Mouse (Mus musculus) midbrain, embryonic 10.5 days (tissue): ENCODE data around the gene Ube2d2b. TPM values are rescaled to one million over a fixed set of nuclear protein-coding genes. Genes with fewer than 3 reads are reported as not detected.

Experiments
- DNase-seq: peaks from one replicate; pipeline ENCODE4 v3.0.0-alpha.2; 2017; ENCODE audit warnings: low spot score
- H3K27ac ChIP-seq: fragments of 300-500 bp; sonication (generic); replicated peaks from 2 replicates; pipeline ENCODE4 v1.5.1; 2016; ENCODE audit warnings: mild to moderate bottlenecking
- H3K27me3 ChIP-seq: fragments of 300-500 bp; sonication (generic); 2 replicates; pipeline ENCODE4 v1.6.1; 2016; ENCODE audit warnings: low read depth, mild to moderate bottlenecking; ENCODE audit not compliant: poor library complexity, severe bottlenecking
- H3K36me3 ChIP-seq: fragments of 300-500 bp; sonication (generic); 2 replicates; pipeline ENCODE4 v1.6.1; 2016; ENCODE audit warnings: mild to moderate bottlenecking, moderate library complexity
- H3K4me1 ChIP-seq: fragments of 300-500 bp; sonication (generic); 2 replicates; pipeline ENCODE4 v1.6.1; 2016
- H3K4me3 ChIP-seq: fragments of 300-500 bp; sonication (generic); 2 replicates; pipeline ENCODE4 v1.5.1; 2016; ENCODE audit warnings: mild to moderate bottlenecking, moderate library complexity
- H3K9me3 ChIP-seq: fragments of 300-500 bp; sonication (generic); replicated peaks from 2 replicates; pipeline ENCODE4 v1.6.1; 2016; ENCODE audit warnings: mild to moderate bottlenecking
- WGBS: fragments of 180-500 bp; shearing (Covaris S2); methylation state at CpG from one replicate; pipeline ENCODE4 v1.1.7; 2016; 5-methylcytosine and 5-hydroxymethylcytosine counted together
- polyA plus RNA-seq: library from polyadenylated mRNA; unstranded; fragments of >200 nt; fragmentation: Nextera tagmentation; extraction: Ambion mirVana; gene quantifications from 2 replicates; pipeline ENCODE4 v1.2.1, GENCODE M21; 2016

Gene Ube2d2b
- polyA plus RNA-seq, 1 experiment from 2014 or later: 0.17 TPM

DNA sequence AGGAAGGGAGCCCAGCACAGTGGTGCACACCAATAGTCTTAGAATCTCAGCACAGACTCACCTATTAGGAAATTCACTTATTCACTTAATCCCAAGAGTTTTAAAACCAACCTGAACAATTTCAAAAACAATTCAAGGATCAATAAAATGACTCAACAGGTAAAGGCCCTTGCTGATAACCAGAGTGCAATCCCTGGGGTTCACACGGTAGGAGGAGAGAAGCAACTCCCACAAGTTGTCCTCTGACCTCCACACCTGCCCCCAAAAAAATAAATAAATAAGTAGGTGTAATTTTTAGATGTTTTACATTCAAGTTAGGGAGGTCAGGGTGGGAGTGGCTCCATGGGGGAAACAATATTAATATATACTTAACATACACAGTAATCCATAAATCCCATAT is 7.4 kb upstream of the Ube2d2b start:
- Histone ChIP-seq H3K9me3 (no peaks in the 10 kb centered on the region), H3K27me3 (no peaks in the 10 kb centered on the region), H3K4me1 (no peaks in the 10 kb centered on the region), H3K27ac (no peak overlapping the region), H3K36me3 (peaks cover 6% of the 10 kb centered on the region), H3K4me3 (no peak overlapping the region)
- DNase-seq: no peak
- 91% methylated on average over 1 of the region's 1 CpGs for WGBS

DNA sequence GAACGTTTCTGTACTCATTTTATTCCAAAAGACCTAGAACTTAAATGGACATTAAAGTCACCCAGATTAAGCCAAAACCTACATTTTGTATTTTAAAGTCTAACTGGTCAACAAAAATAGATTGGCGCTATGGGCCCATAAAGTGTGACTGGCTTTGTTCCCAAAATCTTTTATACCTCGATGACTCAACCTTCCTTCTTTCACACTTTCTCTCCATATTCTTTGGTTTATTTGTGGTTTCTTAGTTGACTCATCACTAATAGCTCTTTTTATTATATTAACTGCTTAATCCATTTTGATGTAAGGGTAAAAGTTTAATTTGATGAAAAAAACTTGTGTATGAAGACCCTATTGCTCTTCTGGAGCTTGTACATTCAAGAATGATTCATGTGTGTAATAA is 1.5 kb downstream of the Ube2d2b start:
- no peak for DNase-seq
- no peak overlapping the region for H3K4me3 ChIP-seq
- H3K9me3 ChIP-seq: peaks cover 9% of the 10 kb centered on the region; the same call in 1 of the 2 replicates
- 90% methylated on average over 3 of the region's 3 CpGs for WGBS
- no peak overlapping the region for H3K27ac ChIP-seq
- H3K4me1 ChIP-seq: no peaks in the 10 kb centered on the region
- no peaks in the 10 kb centered on the region for H3K27me3 ChIP-seq
- peaks cover 13% of the 10 kb centered on the region for H3K36me3 ChIP-seq

DNA sequence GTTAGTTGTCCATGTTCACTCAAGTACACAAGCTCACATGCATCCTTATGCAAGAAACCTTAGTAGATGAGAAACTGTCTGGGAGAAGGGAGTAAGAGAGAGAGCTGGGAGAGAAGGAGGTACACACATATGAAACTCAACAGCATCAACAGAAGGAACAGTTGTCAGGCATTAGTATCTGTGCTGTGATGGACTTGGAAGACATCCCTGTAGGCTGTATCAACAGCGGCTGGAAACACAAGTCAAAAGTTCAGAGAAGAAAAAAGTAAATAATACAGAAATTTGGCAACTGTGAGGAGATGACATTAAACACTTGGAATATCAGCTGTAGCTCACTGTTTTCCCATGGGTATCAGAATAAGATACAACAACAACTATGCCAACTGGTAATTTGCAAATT is 4.4 kb downstream of the Ube2d2b start:
- peaks cover 13% of the 10 kb centered on the region for H3K36me3 ChIP-seq
- H3K27me3 ChIP-seq: no peaks in the 10 kb centered on the region
- H3K9me3 ChIP-seq: peaks cover 9% of the 10 kb centered on the region; the same call in 1 of the 2 replicates
- no peak overlapping the region for H3K27ac ChIP-seq
- no peaks in the 10 kb centered on the region for H3K4me1 ChIP-seq
- H3K4me3 ChIP-seq: no peak overlapping the region
- WGBS: 93% methylated on average over 1 of the region's 1 CpGs
- no peak for DNase-seq

DNA sequence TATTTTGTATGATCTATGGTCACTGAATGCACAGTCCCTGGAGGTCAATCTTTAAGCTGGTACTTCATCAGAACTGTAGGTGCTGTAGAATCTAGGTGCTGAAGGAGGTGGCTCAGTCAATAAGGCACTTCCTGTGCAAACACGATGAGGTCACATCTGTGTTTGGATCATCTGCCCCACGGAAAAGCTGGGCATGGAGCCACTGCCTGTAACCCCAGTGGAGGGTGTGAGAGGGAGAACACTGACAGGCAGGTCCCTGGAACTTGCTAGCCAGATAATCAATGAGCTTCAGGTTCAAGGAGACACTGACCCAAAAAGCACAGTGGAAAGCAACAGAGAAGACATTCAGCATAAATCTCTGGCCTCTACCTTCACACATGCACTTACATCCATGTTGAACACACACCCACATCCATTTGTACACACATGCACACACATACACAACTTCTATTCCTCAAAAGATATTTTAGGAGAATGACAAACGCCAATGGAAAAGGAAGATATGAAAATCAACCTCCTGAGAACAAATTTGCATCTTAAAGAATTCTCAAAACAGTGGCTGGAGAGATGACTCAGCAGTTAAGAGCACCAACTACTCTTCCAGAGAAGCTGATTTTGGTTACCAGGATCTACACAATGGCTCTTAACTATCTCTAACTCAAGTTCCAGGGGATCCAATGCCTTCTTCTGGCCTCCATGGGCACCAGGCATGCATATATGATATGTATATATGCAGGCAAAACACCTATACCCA is 9.2 kb downstream of the Ube2d2b start:
- no peak overlapping the region for H3K27ac ChIP-seq
- no peaks in the 10 kb centered on the region for H3K27me3 ChIP-seq
- H3K4me3 ChIP-seq: no peak overlapping the region
- WGBS: 76% methylated on average over 3 of the region's 3 CpGs
- DNase-seq: no peak
- peaks cover 15% of the 10 kb centered on the region for H3K36me3 ChIP-seq
- H3K4me1 ChIP-seq: no peaks in the 10 kb centered on the region
- no peaks in the 10 kb centered on the region for H3K9me3 ChIP-seq

DNA sequence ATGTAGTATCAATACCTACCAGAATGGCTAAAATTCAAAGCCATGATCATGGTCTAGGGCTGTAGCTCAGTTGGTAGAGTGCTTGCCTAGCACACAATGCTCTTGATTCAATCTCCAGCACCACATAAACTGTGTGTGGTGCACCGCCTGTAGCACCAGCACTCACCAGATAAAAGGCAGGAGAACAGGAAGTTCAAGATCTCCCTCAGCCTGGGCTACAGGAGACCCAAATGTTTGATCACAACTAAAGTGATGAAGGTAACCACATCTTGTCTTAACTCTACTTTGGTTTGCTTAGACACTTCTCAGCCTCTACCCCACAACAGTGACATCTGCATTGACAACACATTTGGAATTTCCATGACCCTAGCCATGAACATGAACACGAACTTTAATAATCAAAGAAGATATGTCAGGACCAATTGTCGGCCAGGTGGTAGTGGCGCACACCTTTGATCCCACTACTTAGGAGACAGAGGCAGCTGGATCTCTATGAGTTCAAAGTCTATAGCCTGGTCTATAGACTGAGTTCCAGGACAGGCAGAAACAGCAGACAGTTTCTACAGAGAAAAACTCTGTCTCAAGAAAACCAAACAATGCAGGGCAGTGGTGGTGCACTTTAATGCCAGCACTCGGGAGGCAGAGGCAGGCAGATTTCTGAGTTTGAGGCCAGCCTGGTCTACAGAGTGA is 10.8 kb downstream of the Ube2d2b start:
- Histone ChIP-seq H3K27me3 (no peaks in the 10 kb centered on the region), H3K9me3 (no peaks in the 10 kb centered on the region), H3K4me1 (no peaks in the 10 kb centered on the region), H3K4me3 (no peak overlapping the region), H3K36me3 (peaks cover 15% of the 10 kb centered on the region), H3K27ac (no peak overlapping the region)
- 89% methylated on average over 5 of the region's 5 CpGs for WGBS
- DNase-seq: no peak

DNA sequence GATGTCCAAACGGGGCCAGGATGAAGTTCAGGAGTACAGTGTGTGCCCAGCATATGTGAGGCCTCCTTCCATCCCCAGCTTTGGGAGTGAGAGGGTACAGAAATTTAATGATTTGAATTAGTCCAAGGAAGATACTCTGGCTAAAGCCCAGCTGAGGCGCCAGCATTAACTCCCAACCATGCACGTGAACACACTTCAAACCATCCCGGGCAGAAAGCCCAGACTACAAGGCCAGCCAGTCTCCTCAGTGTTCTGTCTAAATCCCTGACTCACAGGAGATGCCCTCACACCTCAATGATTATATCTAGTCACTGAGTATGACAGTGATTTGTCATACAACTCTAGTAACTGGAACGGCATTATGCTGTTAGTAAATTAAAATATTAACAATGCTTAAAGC is 17.4 kb downstream of the Ube2d2b start:
- no peak overlapping the region for H3K27ac ChIP-seq
- no peak overlapping the region for H3K4me3 ChIP-seq
- DNase-seq: no peak
- H3K27me3 ChIP-seq: no peaks in the 10 kb centered on the region
- no peaks in the 10 kb centered on the region for H3K4me1 ChIP-seq
- WGBS: 87% methylated on average over 5 of the region's 5 CpGs
- H3K36me3 ChIP-seq: peaks cover 9% of the 10 kb centered on the region
- H3K9me3 ChIP-seq: peaks cover 8% of the 10 kb centered on the region

DNA sequence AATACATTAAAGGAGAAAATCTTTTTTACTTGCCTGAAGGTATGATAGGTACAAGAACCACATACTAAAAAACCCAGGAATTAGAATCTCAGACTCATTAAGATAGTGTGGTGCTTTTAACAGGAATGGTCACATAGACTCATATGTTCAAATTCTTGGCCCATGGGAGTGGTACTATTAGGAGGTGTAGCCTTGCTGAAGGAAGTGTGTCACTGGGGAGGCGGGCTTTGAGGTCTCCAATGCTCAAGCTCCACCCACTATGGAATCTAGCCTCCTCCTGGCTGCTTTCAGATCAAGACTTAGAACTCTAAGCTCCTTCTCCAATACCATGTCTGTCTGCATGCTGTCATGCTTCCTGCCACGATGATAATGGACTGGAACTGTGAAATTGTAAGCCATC is 17.9 kb downstream of the Ube2d2b start:
- H3K9me3 ChIP-seq: peaks cover 8% of the 10 kb centered on the region
- H3K27ac ChIP-seq: no peak overlapping the region
- WGBS: 84% methylated on average over 2 of the region's 2 CpGs
- H3K4me3 ChIP-seq: no peak overlapping the region
- H3K27me3 ChIP-seq: no peaks in the 10 kb centered on the region
- peaks cover 9% of the 10 kb centered on the region for H3K36me3 ChIP-seq
- DNase-seq: no peak
- H3K4me1 ChIP-seq: no peaks in the 10 kb centered on the region

DNA sequence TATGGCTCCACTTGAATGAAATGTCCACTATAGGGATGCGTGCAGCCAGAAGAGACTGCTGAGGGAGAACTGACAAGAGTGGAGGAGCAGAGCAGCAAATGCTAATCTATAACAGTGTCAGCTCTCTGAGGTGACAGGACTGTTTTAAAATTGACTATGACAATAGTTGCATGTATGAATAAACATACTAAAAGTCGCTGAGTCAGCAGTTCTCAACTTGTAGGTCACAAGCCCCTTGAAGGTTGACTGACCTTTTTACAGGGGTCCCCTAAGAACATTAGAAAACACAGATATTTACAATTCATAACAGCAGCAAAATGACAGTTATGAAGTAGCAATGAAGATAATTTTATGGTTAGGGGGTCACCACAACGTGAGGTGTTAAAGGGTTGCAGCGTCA is 19.1 kb downstream of the Ube2d2b start:
- no peaks in the 10 kb centered on the region for H3K27me3 ChIP-seq
- no peak overlapping the region for H3K27ac ChIP-seq
- 92% methylated on average over 4 of the region's 4 CpGs for WGBS
- peaks cover 9% of the 10 kb centered on the region for H3K36me3 ChIP-seq
- peaks cover 4% of the 10 kb centered on the region for H3K4me1 ChIP-seq
- no peak for DNase-seq
- H3K4me3 ChIP-seq: no peak overlapping the region
- peaks cover 8% of the 10 kb centered on the region for H3K9me3 ChIP-seq

DNA sequence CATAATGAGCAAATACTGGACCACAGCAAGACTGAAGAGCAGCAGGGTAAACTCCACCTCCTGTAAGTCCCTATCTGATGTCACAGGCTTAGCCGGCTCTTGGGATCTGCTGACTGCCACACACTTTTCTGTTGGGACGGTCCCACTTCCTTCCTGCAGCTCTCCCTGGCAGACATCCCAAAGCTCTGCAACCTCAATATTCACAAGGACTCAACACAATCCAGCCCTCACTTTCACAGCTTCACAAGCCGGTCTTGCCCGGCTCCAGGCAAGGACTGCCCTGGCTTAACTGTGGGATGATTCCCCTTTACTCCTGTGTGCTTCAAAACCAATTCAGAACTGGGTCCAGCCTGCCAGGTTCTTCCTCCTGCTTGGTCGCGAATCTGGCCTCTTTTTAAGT is 23.9 kb downstream of the Ube2d2b start:
- H3K9me3 ChIP-seq: peaks cover 8% of the 10 kb centered on the region
- H3K4me3 ChIP-seq: no peak overlapping the region
- peaks cover 13% of the 10 kb centered on the region for H3K4me1 ChIP-seq
- H3K36me3 ChIP-seq: peaks cover 9% of the 10 kb centered on the region
- H3K27me3 ChIP-seq: no peaks in the 10 kb centered on the region
- no peak overlapping the region for H3K27ac ChIP-seq
- DNase-seq: no peak
- 26% methylated on average over 6 of the region's 6 CpGs for WGBS

DNA sequence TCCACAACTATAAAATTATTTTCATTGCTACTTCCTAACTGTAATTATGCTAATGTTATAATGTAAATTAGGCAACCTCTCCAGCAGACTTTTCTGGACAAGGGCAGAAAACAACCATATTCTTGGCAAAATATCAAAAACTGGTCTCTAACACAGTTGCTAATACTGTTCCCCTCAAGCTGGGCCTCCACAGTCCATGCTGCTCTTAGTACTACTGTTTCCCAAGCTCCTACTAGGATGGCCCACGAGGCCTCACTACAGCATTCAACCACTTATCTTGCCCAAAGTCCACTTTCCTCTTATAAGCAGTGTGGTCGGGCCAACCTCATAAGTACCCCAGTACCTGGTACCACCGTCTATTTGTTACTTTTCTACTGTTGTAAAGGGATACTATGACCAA is 24.7 kb downstream of the Ube2d2b start:
- peaks cover 13% of the 10 kb centered on the region for H3K4me1 ChIP-seq
- no peak for DNase-seq
- H3K9me3 ChIP-seq: peaks cover 8% of the 10 kb centered on the region
- no peak overlapping the region for H3K27ac ChIP-seq
- H3K36me3 ChIP-seq: peaks cover 9% of the 10 kb centered on the region
- 69% methylated on average over 3 of the region's 3 CpGs for WGBS
- no peaks in the 10 kb centered on the region for H3K27me3 ChIP-seq
- H3K4me3 ChIP-seq: no peak overlapping the region

DNA sequence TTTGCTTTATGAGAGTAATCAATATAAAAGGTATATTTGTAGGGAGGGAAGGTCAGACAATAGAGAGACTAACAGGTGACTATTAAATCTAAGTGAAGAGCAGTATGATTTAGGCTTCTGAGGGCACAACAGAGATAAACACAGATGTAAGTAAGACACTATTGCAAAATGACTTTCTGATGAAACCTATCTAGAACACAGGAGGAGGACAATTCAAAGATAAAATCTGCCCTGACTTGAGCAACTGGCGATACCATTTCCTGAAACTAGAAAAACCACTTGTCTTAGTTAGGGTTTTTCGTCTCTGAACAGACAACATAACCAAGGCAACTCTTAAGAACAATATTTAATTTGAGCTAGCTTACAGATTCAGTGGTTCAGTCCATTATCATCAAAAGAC is 25.6 kb downstream of the Ube2d2b start:
- no peak overlapping the region for H3K27ac ChIP-seq
- 0 out of 2 replicates have a peak, but pooled peaks cover 2% of the 10 kb centered on the region for H3K36me3 ChIP-seq
- 95% methylated on average over 2 of the region's 2 CpGs for WGBS
- 0 out of 2 replicates have a peak, but pooled peaks cover under 1% of the 10 kb centered on the region for H3K9me3 ChIP-seq
- no peak for DNase-seq
- no peak overlapping the region for H3K4me3 ChIP-seq
- no peaks in the 10 kb centered on the region for H3K27me3 ChIP-seq
- H3K4me1 ChIP-seq: peaks cover 13% of the 10 kb centered on the region

DNA sequence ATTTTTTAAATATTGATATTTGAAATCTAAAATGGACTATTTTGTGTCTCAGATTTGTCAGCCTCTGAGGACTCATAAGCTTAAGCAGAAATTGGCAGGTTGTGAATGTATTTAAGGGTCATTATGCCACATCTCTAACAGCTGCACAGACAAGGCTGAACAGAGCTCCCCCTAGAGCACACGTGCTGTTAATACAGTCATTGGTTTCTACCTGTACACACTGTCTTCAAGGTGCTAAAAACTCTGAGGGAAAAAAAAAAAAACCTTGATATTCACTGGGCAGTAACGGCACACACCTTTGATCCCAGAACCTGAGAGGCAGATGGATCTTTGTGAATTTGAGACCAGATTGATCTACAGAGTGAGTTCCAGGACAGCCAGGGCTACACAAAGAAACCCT is 29.1 kb downstream of the Ube2d2b start:
- Histone ChIP-seq H3K27ac (no peak overlapping the region), H3K27me3 (no peaks in the 10 kb centered on the region), H3K4me3 (no peak overlapping the region), H3K36me3 (no peaks in the 10 kb centered on the region), H3K9me3 (no peaks in the 10 kb centered on the region), H3K4me1 (peaks cover 9% of the 10 kb centered on the region)
- 46% methylated on average over 2 of the region's 2 CpGs for WGBS
- no peak for DNase-seq

DNA sequence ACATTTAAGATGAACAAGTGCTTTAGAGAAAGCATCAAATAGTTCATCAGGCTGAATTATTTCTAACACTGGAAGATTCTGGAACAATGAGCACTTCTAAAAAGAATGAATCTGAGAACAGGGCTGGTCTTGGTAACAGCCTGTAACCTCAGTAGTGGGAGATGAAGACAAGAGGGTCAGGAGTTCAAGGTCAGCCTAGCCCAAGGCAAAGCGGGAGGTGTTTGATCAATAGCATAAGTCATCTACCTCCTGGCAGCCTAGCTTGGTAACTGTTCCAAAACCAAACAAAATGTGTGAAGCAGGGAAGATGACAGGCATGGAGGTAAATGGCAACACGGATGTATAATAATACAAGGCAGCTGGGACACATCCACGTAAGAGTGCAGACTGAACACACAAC is 34.1 kb downstream of the Ube2d2b start:
- peaks cover 10% of the 10 kb centered on the region for H3K4me1 ChIP-seq
- H3K4me3 ChIP-seq: no peak overlapping the region
- no peaks in the 10 kb centered on the region for H3K9me3 ChIP-seq
- no peaks in the 10 kb centered on the region for H3K36me3 ChIP-seq
- no peak for DNase-seq
- H3K27ac ChIP-seq: no peak overlapping the region
- WGBS: 88% methylated on average over 3 of the region's 3 CpGs
- H3K27me3 ChIP-seq: no peaks in the 10 kb centered on the region
